8 mouse cellular contexts compared by ENCODE assay signal in genomic region chr9:29834911-29835310, GRCm38 (mm10).
DNase-seq lines count a peak whose midpoint lies in the region; ATAC-seq lines count a peak whose summit lies in the region.

No protein-coding gene starts in this region.

- H3K9ac ChIP-seq in forebrain, embryonic 16.5 days (replicated peaks; ENCODE audit: low read depth, low read length), result no peak overlapping the region
- no peak overlapping the region for H3K9ac ChIP-seq in neural tube, embryonic 13.5 days
- H3K9ac ChIP-seq in hindbrain, embryonic 16.5 days (ENCODE audit: low read depth, low read length), result no peak overlapping the region
- no peak overlapping the region for H3K9ac ChIP-seq in liver, embryonic 12.5 days

- no peak for DNase-seq in forebrain, embryonic 10.5 days (ENCODE audit: extremely low spot score, low spot score)
- DNase-seq in neural tube, embryonic 10.5 days (ENCODE audit: extremely low spot score, low spot score), result no peak
- DNase-seq in right cerebral cortex, adult 18-20 months, result peak; percentile 46
- DNase-seq in spleen, adult 18-20 months, result no peak

- no peaks in the 10 kb centered on the region for H3K9me3 ChIP-seq in forebrain, embryonic 16.5 days (ENCODE audit: control insufficient read depth, low read length)
- H3K9me3 ChIP-seq in forebrain, embryonic 10.5 days, result no peaks in the 10 kb centered on the region
- H3K9me3 ChIP-seq in neural tube, embryonic 13.5 days, result no peaks in the 10 kb centered on the region
- H3K9me3 ChIP-seq in hindbrain, embryonic 16.5 days (ENCODE audit: control insufficient read depth, low read length), result no peaks in the 10 kb centered on the region
- H3K9me3 ChIP-seq in liver, embryonic 12.5 days (replicated peaks), result no peaks in the 10 kb centered on the region

- no peak overlapping the region for H3K27ac ChIP-seq in forebrain, embryonic 16.5 days (ENCODE audit: low read length)
- H3K27ac ChIP-seq in forebrain, embryonic 10.5 days, result no peak overlapping the region
- H3K27ac ChIP-seq in neural tube, embryonic 13.5 days (replicated peaks), result peak overlapping the region; percentile 28; the same call in 1 of the 2 replicates
- H3K27ac ChIP-seq in hindbrain, embryonic 16.5 days (ENCODE audit: low read depth, low read length), result peak overlapping the region; percentile 40; the same call in 1 of the 2 replicates
- no peak overlapping the region for H3K27ac ChIP-seq in liver, embryonic 12.5 days

- H3K36me3 ChIP-seq in forebrain, embryonic 16.5 days (ENCODE audit: control insufficient read depth, insufficient read depth), result no peaks in the 10 kb centered on the region
- H3K36me3 ChIP-seq in forebrain, embryonic 10.5 days (replicated peaks), result no peaks in the 10 kb centered on the region
- H3K36me3 ChIP-seq in neural tube, embryonic 13.5 days, result no peaks in the 10 kb centered on the region
- H3K36me3 ChIP-seq in hindbrain, embryonic 16.5 days (ENCODE audit: control insufficient read depth, insufficient read depth, low read length), result no peaks in the 10 kb centered on the region
- no peaks in the 10 kb centered on the region for H3K36me3 ChIP-seq in liver, embryonic 12.5 days

- H3K27me3 ChIP-seq in forebrain, embryonic 16.5 days (replicated peaks; ENCODE audit: control insufficient read depth, insufficient read depth, low read length), result no peaks in the 10 kb centered on the region
- no peaks in the 10 kb centered on the region for H3K27me3 ChIP-seq in forebrain, embryonic 10.5 days (ENCODE audit: poor library complexity, severe bottlenecking)
- no peaks in the 10 kb centered on the region for H3K27me3 ChIP-seq in neural tube, embryonic 13.5 days
- no peaks in the 10 kb centered on the region for H3K27me3 ChIP-seq in hindbrain, embryonic 16.5 days (replicated peaks; ENCODE audit: control insufficient read depth, insufficient read depth, low read length)
- no peaks in the 10 kb centered on the region for H3K27me3 ChIP-seq in liver, embryonic 12.5 days (replicated peaks)

- H3K4me3 ChIP-seq in forebrain, embryonic 16.5 days (replicated peaks; ENCODE audit: low read length), result no peak overlapping the region
- no peak overlapping the region for H3K4me3 ChIP-seq in forebrain, embryonic 10.5 days
- no peak overlapping the region for H3K4me3 ChIP-seq in neural tube, embryonic 13.5 days
- H3K4me3 ChIP-seq in hindbrain, embryonic 16.5 days (ENCODE audit: low read length), result no peak overlapping the region
- H3K4me3 ChIP-seq in liver, embryonic 12.5 days, result no peak overlapping the region

- H3K4me2 ChIP-seq in forebrain, embryonic 16.5 days (ENCODE audit: low read length), result no peak overlapping the region
- no peak overlapping the region for H3K4me2 ChIP-seq in neural tube, embryonic 13.5 days
- no peak overlapping the region for H3K4me2 ChIP-seq in hindbrain, embryonic 16.5 days (ENCODE audit: low read length)
- no peak overlapping the region for H3K4me2 ChIP-seq in liver, embryonic 12.5 days

- peaks cover 30% of the 10 kb centered on the region for H3K4me1 ChIP-seq in forebrain, embryonic 16.5 days (replicated peaks; ENCODE audit: control insufficient read depth, insufficient read depth, low read length)
- H3K4me1 ChIP-seq in forebrain, embryonic 10.5 days, result peaks cover 34% of the 10 kb centered on the region
- H3K4me1 ChIP-seq in neural tube, embryonic 13.5 days (replicated peaks), result peaks cover 77% of the 10 kb centered on the region
- H3K4me1 ChIP-seq in hindbrain, embryonic 16.5 days (ENCODE audit: control insufficient read depth, insufficient read depth, low read depth, low read length), result peaks cover 39% of the 10 kb centered on the region
- H3K4me1 ChIP-seq in liver, embryonic 12.5 days, result no peaks in the 10 kb centered on the region

- 45% methylated on average over 5 of the region's 5 CpGs for WGBS in forebrain, embryonic 16.5 days
- WGBS in forebrain, embryonic 10.5 days, result 69% methylated on average over 5 of the region's 5 CpGs
- WGBS in neural tube, embryonic 13.5 days, result 63% methylated on average over 5 of the region's 5 CpGs
- 54% methylated on average over 5 of the region's 5 CpGs for WGBS in hindbrain, embryonic 16.5 days
- WGBS in liver, embryonic 12.5 days (ENCODE audit: insufficient replicate concordance), result 61% methylated on average over 5 of the region's 5 CpGs

- 0 out of 2 replicates have a peak, but pooled peaks have one; percentile 24 for ATAC-seq in forebrain, embryonic 16.5 days
- no peak for ATAC-seq in neural tube, embryonic 13.5 days (ENCODE audit: low read depth)
- peak; percentile 22; the same call in 1 of the 2 replicates for ATAC-seq in hindbrain, embryonic 16.5 days
- no peak for ATAC-seq in liver, embryonic 12.5 days

Comparison
In these comparisons a context has a peak if more than half of its experiments do, and no peak if none do; other contexts are left out.
1. ATAC-seq: peak in forebrain, embryonic 16.5 days (single experiment) and hindbrain, embryonic 16.5 days (single experiment); none in neural tube, embryonic 13.5 days (single experiment) and liver, embryonic 12.5 days (single experiment).
2. H3K27ac ChIP-seq: peak in neural tube, embryonic 13.5 days (single experiment) and hindbrain, embryonic 16.5 days (single experiment); none in forebrain, embryonic 16.5 days (single experiment), forebrain, embryonic 10.5 days (single experiment) and liver, embryonic 12.5 days (single experiment).